Mouse (Mus musculus): ENCODE results near the gene Slc4a10.

The Slc4a10 gene

GRCm38 (mm10) chr2:62278779-62279178 lies 232.5 kb downstream of the Slc4a10 start:
- no peak for DNase-seq (ENCODE audit: low spot score)

DNA sequence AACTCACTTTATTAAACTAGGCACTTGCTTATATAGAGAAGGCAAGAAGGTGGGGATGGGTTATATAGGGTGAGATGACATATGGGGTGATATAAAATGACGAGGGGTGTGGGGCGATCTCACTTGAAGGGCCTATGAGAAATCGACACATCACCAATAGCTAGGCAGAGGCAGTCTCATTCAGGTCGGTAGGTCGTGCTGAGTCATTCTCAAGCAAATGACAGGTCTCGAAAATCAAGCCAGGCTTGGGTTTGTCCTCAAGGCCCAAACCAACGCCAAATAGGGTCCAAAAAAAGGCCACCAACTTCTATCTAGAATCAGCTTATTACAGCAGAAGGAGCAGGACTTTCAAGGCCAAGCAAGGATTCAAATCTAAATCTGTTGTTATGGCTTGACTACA lies 233.5 kb downstream of the Slc4a10 start:
- no peak for DNase-seq (ENCODE audit: low spot score)

- DNase-seq (ENCODE audit: low spot score): no peak
Measured at GRCm38 (mm10) chr2:62285026-62285425, 238.8 kb downstream of the Slc4a10 start.

GRCm38 (mm10) chr2:62285847-62286246 lies 239.6 kb downstream of the Slc4a10 start:
- DNase-seq (ENCODE audit: low spot score): no peak

GRCm38 (mm10) chr2:62287532-62287931 lies 241.3 kb downstream of the Slc4a10 start:
- no peak for DNase-seq (ENCODE audit: low spot score)

GRCm38 (mm10) chr2:62293846-62294245 lies 247.6 kb downstream of the Slc4a10 start:
- no peak for DNase-seq (ENCODE audit: low spot score)

DNA sequence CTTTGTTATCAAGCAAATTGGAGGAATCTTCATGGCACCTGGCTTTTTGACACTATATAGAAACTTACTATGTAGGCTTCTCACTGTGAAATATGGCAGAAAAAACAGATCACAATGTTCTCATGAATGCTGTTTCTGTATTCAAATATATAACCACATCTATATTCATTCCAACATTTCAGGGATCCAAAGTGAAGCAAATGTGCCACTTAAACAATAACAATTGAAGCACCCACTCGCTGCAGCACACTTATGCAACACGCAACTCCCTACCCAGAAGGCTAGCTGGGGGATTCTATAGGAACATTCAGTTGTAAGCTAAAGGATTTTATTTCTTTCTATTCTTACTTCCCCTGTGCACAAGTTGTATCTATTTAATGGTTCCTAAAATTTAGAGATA lies 255.5 kb downstream of the Slc4a10 start:
- DNase-seq (ENCODE audit: low spot score): no peak

DNA sequence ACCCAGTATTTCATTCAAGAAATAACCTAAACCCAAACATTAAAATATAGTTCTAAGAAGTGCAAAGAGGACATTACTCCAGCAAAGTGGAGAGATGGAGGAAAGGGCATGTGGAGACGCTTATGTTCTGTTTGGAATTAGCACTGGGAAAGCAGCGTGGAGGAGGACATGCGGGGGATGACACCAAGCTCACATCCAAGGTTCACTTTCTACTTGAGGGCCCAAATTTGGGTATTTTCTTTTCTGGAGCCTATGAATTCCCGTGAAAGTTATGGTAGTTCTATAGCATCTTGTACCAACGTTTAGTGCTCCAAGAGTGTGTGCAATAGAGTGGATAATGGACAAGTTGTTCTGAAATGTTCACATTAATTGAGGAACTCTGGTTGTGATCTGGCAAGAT lies 260.7 kb downstream of the Slc4a10 start:
- no peak for DNase-seq (ENCODE audit: low spot score)

GRCm38 (mm10) chr2:62307477-62307876 lies 261.2 kb downstream of the Slc4a10 start:
- DNase-seq (ENCODE audit: low spot score): no peak

- no peak for DNase-seq (ENCODE audit: low spot score)
Measured at GRCm38 (mm10) chr2:62316930-62317329, 270.7 kb downstream of the Slc4a10 start.

DNA sequence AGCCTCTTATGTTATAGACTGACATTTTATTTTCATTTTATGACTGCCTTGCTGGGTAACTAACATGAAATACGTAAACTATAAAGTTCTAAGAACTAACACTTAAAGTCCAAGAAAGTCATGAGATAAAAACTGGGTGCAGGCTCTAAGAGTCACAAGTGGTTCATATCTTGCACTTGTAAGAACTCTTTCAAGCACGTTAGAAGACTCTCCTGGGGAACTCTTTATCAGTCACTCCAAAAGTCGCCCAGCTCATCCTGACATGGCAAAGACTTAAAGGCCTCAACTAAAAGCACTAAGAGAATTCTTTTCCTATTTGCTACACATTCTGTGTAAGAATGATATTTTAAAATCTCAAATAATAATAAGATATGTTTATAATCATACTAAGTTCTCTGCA lies 273.2 kb downstream of the Slc4a10 start:
- DNase-seq (ENCODE audit: low spot score): no peak

- DNase-seq (ENCODE audit: low spot score): no peak
Measured at GRCm38 (mm10) chr2:62323078-62323637, 276.9 kb downstream of the Slc4a10 start.

DNA sequence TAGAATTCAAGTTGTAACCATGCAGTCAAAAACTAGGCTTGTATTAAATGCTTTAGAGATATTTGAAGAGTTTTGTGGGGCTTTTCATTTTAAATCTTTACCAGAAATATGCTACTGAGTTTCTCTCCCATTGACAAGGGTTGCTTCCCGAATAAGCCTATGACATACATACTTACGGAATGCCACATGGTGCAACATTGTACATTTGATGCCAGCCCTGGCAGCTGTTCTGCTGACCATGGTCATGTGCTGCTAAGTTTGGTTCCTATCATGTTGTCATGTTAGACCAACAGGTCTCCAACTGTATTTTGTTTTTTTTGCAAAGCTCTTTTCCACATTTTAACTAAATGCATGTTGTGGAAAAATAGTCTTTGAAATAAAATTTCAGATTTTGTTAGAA lies 279.1 kb downstream of the Slc4a10 start:
- no peak for DNase-seq (ENCODE audit: low spot score)

- no peak for DNase-seq (ENCODE audit: low spot score)
Measured at GRCm38 (mm10) chr2:62331913-62332312, 285.7 kb downstream of the Slc4a10 start.

DNA sequence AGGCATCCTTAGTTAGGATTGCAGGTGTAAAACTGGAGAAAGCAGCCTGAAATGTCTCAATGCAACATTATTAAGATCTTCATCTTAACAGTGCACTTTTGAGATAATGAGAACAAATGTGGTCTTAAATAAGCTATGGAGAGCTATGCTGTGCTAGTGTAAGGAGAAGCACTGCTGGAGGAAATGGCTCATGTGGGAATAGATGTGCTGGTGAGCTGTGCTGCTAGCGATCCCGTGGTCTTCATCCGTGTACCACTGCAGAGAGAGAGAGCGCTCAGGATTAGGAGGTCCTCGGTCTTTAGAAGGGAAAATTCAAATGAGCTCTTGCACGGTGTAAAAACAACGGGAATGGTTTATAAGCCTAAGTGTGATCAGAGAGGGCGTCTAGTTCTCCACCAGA lies 286.2 kb downstream of the Slc4a10 start:
- no peak for DNase-seq (ENCODE audit: low spot score)

GRCm38 (mm10) chr2:62334397-62335243 lies 288.4 kb downstream of the Slc4a10 start:
- DNase-seq (ENCODE audit: low spot score): no peak

- no peak for DNase-seq (ENCODE audit: low spot score)
Measured at GRCm38 (mm10) chr2:62337086-62337485, 290.8 kb downstream of the Slc4a10 start.

DNA sequence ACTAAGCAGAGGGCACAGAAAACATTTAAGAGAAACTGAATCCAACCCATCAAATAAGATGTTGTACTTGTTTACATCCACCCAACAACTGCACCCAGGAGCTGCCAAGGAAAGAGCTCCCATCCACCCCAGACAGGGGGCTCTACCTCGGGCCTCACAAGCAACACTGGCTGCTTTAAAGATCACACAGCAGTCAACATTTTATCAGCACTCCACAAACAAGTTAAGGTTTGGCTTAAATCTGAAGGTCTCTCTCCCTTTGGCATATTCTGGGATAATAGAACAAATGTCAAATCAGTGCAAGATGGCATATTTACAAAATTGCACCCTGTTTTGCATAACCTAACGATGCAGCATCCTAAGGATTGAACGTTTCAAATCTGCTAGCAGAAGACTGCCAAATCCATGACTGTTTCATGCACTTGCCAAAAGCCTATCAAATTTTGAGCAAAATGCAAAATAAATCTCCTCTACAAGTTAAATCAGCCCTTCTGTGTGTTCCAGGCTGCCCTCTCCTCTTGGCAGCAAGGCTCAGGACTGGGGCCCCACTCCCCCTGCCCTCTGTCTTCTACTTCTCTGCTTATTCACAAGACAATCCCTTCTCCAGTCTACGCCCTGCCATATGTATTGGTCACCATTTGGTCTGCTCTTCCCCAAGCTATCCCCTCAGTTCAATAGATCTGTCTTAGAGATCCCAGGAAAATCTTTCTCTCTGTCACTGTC lies 293.1 kb downstream of the Slc4a10 start:
- DNase-seq (ENCODE audit: low spot score): no peak

DNA sequence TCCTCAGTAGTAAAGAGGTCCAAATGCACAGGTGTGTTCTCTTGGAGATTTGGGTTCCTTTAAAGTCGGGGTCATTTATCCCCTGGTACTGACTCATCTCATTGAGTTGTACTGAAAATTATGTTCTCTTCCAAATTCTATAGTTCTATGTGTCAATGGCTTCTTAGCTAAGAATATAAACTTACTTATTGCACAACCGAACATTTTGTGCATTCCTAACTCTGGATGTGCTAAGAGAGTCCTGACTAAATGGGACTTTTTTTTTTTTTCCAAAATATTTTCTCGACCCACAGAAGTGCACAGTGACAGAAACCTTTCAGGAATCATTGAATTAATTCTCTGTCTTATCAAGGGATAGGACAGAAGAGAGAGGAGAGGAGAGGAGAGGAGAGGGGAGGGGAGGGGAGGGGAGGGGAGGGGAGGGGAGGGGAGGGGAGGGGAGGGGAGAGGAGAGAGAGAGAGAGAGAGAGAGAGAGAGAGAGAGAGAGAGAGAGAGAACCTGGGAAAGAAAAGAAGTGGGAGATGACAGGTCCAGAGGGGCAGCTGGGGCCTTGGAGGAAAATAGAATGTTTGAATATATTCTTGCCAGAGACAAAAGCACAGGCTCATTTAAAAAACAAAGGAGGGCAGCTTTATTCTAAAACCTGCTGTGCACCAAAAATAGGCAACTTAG lies 294.9 kb downstream of the Slc4a10 start:
- no peak for DNase-seq (ENCODE audit: low spot score)

DNA sequence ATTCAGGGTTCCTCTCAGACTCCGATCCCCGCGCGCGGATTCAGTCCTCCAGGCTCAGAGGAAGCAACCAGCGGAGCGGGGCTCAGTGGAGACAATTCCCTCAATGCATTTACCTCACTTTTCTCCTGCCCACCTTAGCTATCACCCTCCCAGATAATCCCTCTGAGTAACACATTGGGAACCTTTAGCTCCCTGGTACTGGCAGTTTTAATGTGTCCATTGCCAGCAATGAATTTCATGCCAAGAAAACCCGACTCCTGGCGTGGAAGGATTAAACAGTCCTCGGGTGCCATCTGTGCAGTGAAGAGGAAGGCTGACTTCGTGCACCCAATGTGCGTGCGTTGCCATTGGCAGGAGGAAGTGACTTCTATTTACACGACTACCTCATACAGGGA lies 295.5 kb downstream of the Slc4a10 start:
- DNase-seq (ENCODE audit: low spot score): no peak

DNA sequence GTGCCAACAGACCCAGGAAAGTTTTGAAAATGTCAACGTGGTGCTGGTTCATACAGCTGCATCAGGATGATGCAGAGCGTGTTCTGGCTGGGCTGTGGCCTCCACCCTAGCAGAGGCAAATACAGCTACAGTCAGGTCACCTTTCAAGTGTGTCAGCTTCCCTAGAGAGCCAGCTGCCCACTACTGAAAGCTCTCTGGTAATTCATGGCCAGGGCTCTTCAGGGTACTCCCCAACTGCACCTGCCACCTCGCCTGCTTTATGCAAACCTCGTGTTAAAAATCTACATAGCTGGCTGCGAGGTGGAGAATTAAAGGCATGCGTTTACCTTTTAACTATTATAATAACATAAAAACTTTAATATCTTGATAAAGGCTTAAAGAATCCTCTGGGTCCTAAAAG lies 298.1 kb downstream of the Slc4a10 start:
- no peak for DNase-seq (ENCODE audit: low spot score)

DNA sequence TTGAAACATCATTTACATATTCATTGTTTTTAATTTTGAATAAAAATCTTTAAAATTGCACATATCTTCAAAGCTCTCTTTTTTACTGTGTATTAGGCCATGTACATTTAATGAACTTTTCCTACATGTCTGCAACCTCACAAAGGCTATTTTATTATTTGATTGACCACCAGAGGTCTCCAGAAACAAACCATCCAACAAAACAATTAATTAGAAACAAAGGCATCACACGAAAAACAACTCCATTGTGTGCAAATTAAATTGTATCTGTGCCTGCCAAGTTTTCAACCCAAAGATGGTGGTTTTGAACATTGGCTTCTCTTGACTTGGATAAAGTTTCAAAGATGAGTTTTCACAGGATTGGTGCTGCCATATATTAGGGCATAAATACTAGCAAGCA lies 300.5 kb downstream of the Slc4a10 start:
- no peak for DNase-seq (ENCODE audit: low spot score)

- no peak for DNase-seq (ENCODE audit: low spot score)
Measured at GRCm38 (mm10) chr2:62347762-62348161, 301.5 kb downstream of the Slc4a10 start.
